Mouse (Mus musculus) kidney, embryonic 16.5 days (tissue): ENCODE measurements around the gene 1190002N15Rik. TPM values are rescaled to one million over a fixed set of nuclear protein-coding genes. Genes with fewer than 3 reads are reported as not detected.

Experiments used
- polyA plus RNA-seq: library from polyadenylated mRNA; unstranded; fragments of >200 nt; fragmentation: Nextera tagmentation; extraction: Ambion mirVana; gene quantifications from 2 replicates; pipeline ENCODE4 v1.2.1, GENCODE M21; 2015

Gene 1190002N15Rik
- polyA plus RNA-seq, 1 experiment from 2014 or later, result 5.2 TPM

Other genes starting within 250 kb of the 1190002N15Rik start
- 3.9 and 4.3 TPM in 2 replicates for gene Slc9a9, start 131.8 kb upstream of the 1190002N15Rik start, polyA plus RNA-seq